Mouse (Mus musculus) urinary bladder, postnatal 4 days (tissue): ENCODE results near the gene Rbfox1.

Source experiments
- DNase-seq, 2 experiments: peaks; one replicate each; pipeline ENCODE4 v3.0.0; 2021 to 2022; ENCODE audit warnings: low spot score in 2 of 2

The Rbfox1 gene

DNA sequence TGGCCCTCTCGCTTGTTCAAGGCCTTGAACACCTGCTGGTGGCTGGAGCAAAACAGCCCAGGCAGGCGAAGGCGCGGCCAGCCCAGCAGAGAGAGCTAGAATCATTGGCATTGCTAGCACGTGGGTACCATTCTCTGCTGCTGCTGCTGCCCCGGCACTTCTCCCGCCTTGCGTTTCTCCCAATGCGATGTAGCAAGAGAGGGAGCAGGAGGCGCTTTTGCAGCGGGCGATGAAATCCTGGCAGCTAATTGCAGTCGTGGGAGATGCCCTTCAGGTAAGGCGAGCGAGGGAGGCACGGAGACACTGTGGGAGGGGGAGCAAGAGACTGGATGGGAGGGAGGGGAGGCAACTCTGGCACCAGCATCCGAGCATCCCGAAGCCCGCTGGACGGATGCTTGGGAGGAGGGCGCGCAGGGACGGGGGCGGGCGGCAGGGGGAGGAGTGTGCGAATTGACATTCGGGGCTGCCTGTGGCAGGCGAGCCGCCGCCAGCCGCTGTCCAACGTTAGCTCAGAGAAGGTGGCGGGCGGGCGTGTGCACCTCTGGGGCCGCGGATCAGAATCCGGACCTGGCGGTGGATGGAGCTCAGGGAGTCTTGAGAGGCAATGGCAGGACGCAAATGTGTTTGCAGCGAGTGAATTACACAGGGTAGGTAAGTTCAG, 463.6 kb downstream of the Rbfox1 start:
- DNase-seq = no peak

DNA sequence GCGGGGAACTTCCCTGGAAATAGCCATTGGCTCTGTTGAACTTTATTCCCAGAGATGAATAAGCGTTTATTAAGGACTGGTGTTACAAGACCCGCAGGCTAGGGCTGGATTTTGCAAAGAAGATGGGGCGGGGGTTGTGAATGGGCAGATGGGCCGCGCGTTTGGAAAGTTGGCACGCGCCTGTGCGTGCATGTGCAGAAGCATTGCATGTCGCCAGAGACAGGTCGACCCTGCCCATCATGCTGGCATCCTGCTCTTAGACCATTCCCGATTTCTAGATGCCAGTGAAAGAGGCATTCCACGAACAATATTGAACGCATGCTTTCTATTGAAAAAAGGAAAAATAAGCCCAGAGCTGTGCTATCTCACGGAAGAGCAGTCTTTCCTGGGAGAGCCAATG, 464.2 kb downstream of the Rbfox1 start:
- no peak for DNase-seq

DNA sequence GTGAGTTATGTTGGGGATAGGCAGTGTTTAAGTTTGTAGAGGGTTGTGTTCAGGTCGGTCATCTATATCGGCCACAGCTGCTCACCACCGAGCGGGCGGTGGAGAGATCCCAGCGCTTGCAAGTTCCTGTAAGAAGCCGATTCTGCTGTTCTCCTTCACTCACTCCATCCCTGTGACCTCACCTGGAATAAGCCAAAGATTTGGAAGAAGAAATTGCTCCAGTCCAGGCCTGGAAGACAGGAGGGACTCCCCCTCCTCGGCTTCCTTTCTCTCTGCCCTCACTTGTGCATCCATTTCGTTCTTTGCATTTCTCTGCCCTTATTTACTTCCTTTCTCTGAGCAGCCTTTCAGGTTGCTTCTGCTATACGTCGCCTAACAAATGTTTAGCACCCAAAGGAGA, 465.1 kb downstream of the Rbfox1 start:
- no peak for DNase-seq

GRCm38 (mm10) chr16:6353191-6353590, 468.0 kb downstream of the Rbfox1 start:
- no peak for DNase-seq

DNA sequence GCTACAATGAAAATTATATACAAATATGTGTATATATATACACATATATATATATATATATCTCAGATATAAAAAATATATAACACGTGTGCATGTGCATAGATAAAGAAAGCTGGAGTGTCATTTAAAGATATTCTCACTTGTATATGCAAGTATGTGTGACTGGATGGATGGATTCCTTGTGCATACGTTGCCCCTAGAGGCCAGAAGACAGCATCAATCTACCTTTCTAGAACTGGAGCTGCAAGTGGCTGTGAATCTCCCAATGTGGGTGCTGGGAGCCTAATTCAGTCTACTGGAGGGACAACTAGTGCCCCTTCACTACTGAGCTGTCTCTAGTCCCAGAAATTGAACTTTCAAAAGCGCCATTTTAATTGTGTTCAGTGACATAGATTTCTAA, 471.8 kb downstream of the Rbfox1 start:
- DNase-seq = no peak

DNA sequence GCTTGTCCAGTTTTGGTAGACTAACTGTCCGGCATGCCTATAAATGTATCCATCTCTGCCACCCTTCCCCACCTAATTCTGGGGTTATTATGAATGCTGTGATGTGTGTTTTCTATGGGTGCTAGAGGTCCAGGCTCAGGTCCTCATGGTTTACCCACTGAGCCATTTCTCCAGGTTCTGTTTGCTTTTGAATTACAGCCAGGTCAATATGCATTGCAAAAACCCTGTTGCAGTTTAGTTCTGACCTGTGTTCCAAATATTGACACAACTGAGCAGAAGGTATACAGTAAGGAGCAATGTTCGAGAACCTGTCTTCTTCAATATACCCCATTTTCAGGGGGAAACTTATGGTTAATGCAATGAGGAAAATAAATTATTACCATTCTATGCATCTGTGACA, 480.6 kb downstream of the Rbfox1 start:
- DNase-seq = no peak

DNA sequence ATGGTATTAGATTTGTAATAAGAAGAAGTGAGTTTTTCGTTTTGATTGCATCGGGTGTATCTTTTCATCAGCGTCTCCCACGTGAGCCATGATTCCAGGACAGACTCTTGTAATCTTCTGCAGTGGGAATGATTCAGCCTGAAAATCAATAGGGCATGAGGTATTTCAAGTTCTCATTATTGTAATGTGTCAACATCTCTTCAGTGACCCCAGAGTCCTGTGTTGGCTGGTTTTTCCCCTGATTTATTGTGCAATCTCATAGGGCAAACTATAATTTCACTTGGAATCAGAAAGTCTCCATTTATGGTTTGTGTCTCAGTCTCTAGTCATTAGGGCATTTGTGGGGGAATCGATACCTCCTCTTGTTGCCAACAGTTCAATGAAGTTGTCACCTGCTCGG, 481.5 kb downstream of the Rbfox1 start:
- no peak for DNase-seq

- DNase-seq = no peak
These were observed 495.8 kb downstream of the Rbfox1 start for GRCm38 (mm10) chr16:6380924-6381323.

DNA sequence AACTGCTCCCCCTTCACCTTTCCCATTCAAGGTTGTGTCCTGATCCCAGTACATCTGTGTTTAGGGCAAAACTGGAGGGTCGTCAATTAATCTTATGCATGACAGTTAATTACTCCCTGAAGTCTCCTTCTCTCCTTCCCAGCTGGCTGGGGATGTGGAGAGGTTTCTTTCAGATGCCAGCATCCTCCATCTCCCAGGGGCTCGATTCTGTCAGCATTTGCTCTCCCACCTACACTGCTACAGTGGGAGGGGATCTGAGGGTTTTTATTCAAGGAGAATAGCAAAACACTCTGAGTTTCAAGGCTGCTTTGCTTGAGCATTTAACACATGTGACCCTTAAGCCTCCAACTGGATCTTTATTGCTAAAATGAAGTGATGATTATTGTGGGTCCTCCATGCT, 496.4 kb downstream of the Rbfox1 start:
- DNase-seq = no peak

DNA sequence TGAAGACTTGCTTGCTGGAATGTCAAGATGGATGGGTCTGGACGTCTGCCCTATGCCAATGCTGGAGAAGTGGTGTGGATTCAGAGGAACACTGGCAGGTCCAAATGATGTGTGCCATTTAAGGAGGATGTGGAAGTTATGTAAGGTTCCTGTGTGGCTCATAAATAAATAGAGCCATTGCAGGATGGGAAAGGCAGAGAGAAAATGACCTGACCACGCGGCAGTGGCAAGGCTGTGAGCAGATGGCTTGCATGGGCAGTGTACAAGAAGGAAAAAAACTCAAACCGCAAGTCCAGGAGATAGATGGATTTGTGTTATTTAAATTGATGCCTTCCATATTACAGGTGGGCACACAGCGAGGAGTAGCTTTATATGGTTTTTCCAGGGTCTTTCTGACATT, 497.6 kb downstream of the Rbfox1 start:
- DNase-seq = no peak

GRCm38 (mm10) chr16:6390278-6390930, 505.2 kb downstream of the Rbfox1 start:
- DNase-seq = no peak

GRCm38 (mm10) chr16:6396676-6397409, 511.7 kb downstream of the Rbfox1 start:
- no peak for DNase-seq

GRCm38 (mm10) chr16:6397635-6398034, 512.5 kb downstream of the Rbfox1 start:
- DNase-seq = no peak

DNA sequence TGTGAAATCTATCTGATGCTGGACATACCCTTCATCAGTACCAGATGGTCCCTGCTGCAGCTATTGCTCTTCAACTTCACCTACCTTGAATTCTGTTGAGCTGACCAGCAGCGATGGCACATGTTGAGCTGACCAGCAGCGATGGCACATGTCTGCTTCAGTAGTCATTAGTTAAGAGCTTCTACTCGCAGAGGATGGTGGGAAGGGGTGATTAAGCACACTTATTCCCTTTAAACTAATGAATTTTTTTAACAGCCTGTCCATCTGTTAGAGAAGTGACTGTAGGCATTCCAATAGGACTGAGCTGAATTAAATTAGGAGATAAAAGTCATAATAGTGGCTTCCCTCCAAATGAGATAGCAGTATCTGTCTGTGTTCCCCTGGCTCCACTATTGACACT, 517.7 kb downstream of the Rbfox1 start:
- DNase-seq = no peak

DNA sequence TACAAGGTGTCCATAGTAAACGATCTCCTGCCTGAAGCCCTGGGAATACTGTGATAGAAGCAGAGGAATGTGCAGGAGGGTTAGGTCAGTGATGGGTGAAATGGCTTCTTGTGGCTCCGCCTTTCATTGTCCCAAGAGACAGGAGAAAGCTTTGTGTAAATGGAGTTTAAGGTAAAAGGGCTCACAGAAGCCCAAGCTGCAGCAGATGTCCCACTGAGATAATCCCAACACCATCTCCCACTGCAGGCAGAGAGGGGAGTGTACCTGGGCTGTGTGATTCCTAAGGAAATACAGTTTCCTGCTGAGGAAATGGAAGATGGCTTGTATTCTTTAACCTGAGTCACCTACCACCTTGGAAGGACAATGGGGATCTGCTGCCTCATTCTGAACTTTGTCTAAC, 529.7 kb downstream of the Rbfox1 start:
- no peak for DNase-seq

GRCm38 (mm10) chr16:6421623-6422145, 536.5 kb downstream of the Rbfox1 start:
- no peak for DNase-seq

GRCm38 (mm10) chr16:6423878-6424409, 538.8 kb downstream of the Rbfox1 start:
- no peak for DNase-seq

- no peak for DNase-seq
These were observed 539.6 kb downstream of the Rbfox1 start for GRCm38 (mm10) chr16:6424738-6425137.

GRCm38 (mm10) chr16:6427292-6428281, 542.4 kb downstream of the Rbfox1 start:
- DNase-seq = no peak

DNA sequence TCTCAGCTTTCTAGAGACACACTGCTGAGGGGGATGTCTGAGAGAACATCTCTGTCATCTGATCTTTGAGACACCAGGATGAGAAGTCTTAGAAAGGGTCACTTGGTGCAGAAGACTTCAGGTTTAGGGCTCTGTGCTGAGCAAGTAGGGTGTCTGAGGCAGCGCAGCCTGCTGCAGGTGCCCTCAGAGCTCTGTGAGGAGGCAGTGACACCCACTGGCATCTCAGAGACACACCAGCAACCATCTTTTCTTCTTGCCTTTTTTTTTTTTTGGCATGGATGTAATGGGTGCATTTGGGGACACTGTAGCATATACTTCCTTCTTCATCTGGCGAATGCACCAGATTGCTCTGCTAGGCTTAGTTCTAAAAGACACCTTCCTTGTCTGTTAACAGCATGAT, 545.8 kb downstream of the Rbfox1 start:
- DNase-seq = no peak

- DNase-seq = no peak
These were observed 551.3 kb downstream of the Rbfox1 start for GRCm38 (mm10) chr16:6436445-6436844.
